Mouse (Mus musculus) C2C12 (cell line): ENCODE results near the gene Rbp2. TPM values are rescaled to one million over a fixed set of nuclear protein-coding genes. Genes with fewer than 3 reads are reported as not detected.

ENCODE experiments used
- H3K27me3 ChIP-seq: one replicate; pipeline ENCODE4 v1.6.1; 2011; ENCODE audit not compliant: control insufficient read depth, insufficient read depth, insufficient read length
- H3K36me3 ChIP-seq: one replicate; pipeline ENCODE4 v1.6.1; 2011; ENCODE audit not compliant: control insufficient read depth, insufficient read depth
- H3K4me3 ChIP-seq: one replicate; pipeline ENCODE4 v1.5.1; 2011; ENCODE audit warnings: mild to moderate bottlenecking, control low read depth; ENCODE audit not compliant: poor library complexity, insufficient read depth, severe bottlenecking
- H3K79me2 ChIP-seq: one replicate; pipeline ENCODE4 v1.6.1; 2011; ENCODE audit not compliant: control insufficient read depth, insufficient read depth
- H3K79me3 ChIP-seq: one replicate; pipeline ENCODE4 v1.6.1; 2011; ENCODE audit warnings: low read depth, control low read depth
- H3ac ChIP-seq: one replicate; pipeline ENCODE3; 2011; ENCODE audit warnings: low read depth; ENCODE audit not compliant: control insufficient read depth, insufficient read length
- CEBPB ChIP-seq: IDR thresholded peaks from one replicate; pipeline ENCODE4 v1.6.1; 2011; ENCODE audit warnings: low read depth, mild to moderate bottlenecking, control low read depth, moderate library complexity
- CTCF ChIP-seq: IDR thresholded peaks from one replicate; pipeline ENCODE4 v1.5.1; 2011; ENCODE audit not compliant: control insufficient read depth, insufficient read depth, insufficient read length
- FOSL1 ChIP-seq: IDR thresholded peaks from one replicate; pipeline ENCODE4 v1.8.0; 2011; ENCODE audit warnings: mild to moderate bottlenecking, low read length; ENCODE audit not compliant: poor library complexity, insufficient read depth, severe bottlenecking
- MAX ChIP-seq: IDR thresholded peaks from one replicate; pipeline ENCODE4 v1.6.1; 2011; ENCODE audit warnings: mild to moderate bottlenecking, control low read depth
- MYOD1 ChIP-seq: IDR thresholded peaks from one replicate; pipeline ENCODE4 v1.6.1; 2011; ENCODE audit warnings: low read depth; ENCODE audit not compliant: control insufficient read depth, insufficient read length
- MYOG ChIP-seq: IDR thresholded peaks from one replicate; pipeline ENCODE4 v1.6.1; 2011; ENCODE audit not compliant: control insufficient read depth, insufficient read length; ENCODE audit errors: extremely low read depth
- USF1 ChIP-seq: IDR thresholded peaks from one replicate; pipeline ENCODE4 v1.6.1; 2011; ENCODE audit warnings: low read depth, mild to moderate bottlenecking, control low read depth, moderate library complexity
- polyA plus RNA-seq: library from polyadenylated mRNA; unstranded; fragments of >200 nt; fragmentation: generic; extraction: Trizol; gene quantifications from one replicate; pipeline ENCODE4 v1.2.1, GENCODE M21; 2012; ENCODE audit warnings: missing spikeins

Gene Rbp2
- polyA plus RNA-seq, 1 experiment = 0.07 TPM

GRCm38 (mm10) chr9:98524786-98525542, 39.0 kb downstream of the Rbp2 start:
- no peaks in the 10 kb centered on the region for H3K36me3 ChIP-seq
- H3K4me3 ChIP-seq = no peak overlapping the region
- no peaks in the 10 kb centered on the region for H3K79me3 ChIP-seq
- H3ac ChIP-seq = no peak overlapping the region
- no peaks in the 10 kb centered on the region for H3K27me3 ChIP-seq
- TF ChIP-seq CEBPB (no peak), MYOD1 (no peak), USF1 (no peak), MYOG (no peak), FOSL1 (no peak), MAX (no peak), CTCF (no peak)
- no peaks in the 10 kb centered on the region for H3K79me2 ChIP-seq

DNA sequence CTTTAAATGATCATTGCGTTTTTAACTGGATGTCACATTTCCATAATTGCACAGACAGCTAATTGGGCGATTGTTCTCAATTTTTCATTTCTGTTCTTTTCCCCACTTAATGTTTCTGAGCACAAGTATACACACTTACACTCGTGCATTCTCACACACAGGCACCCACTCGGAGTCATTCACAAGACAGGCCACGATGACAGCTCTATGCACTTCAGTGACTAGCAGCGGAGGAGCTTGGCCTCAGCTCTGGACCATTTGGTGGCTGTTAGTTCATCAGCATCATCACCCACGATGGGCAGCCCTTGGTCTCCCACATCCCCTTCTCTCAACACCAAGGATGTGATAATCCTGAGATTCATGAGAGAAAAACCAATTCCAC, 39.6 kb downstream of the Rbp2 start:
- TF ChIP-seq USF1 (no peak), FOSL1 (no peak), CEBPB (no peak), CTCF (no peak), MAX (no peak), MYOG (no peak), MYOD1 (no peak)

GRCm38 (mm10) chr9:98527226-98527625, 41.3 kb downstream of the Rbp2 start:
- Histone ChIP-seq H3K79me3 (no peaks in the 10 kb centered on the region), H3K27me3 (no peaks in the 10 kb centered on the region), H3K79me2 (no peaks in the 10 kb centered on the region), H3K4me3 (no peak overlapping the region), H3ac (no peak overlapping the region), H3K36me3 (no peaks in the 10 kb centered on the region)
- no peak for TF ChIP-seq USF1
- TF ChIP-seq MAX = no peak
- TF ChIP-seq FOSL1 = no peak

More for the DNA sequence above, 39.6 kb downstream of the Rbp2 start:
- H3ac ChIP-seq = no peak overlapping the region
- no peaks in the 10 kb centered on the region for H3K79me3 ChIP-seq
- H3K4me3 ChIP-seq = no peak overlapping the region
- no peaks in the 10 kb centered on the region for H3K79me2 ChIP-seq
- no peaks in the 10 kb centered on the region for H3K27me3 ChIP-seq
- H3K36me3 ChIP-seq = no peaks in the 10 kb centered on the region

- no peak overlapping the region for H3ac ChIP-seq
- TF ChIP-seq FOSL1 = no peak
- no peak for TF ChIP-seq CEBPB
- no peak for TF ChIP-seq MAX
- TF ChIP-seq MYOG = no peak
- TF ChIP-seq CTCF = no peak
- no peak for TF ChIP-seq MYOD1
- no peak for TF ChIP-seq USF1
- no peaks in the 10 kb centered on the region for H3K36me3 ChIP-seq
- no peaks in the 10 kb centered on the region for H3K27me3 ChIP-seq
- no peak overlapping the region for H3K4me3 ChIP-seq
- no peaks in the 10 kb centered on the region for H3K79me2 ChIP-seq
- no peaks in the 10 kb centered on the region for H3K79me3 ChIP-seq
Measured at GRCm38 (mm10) chr9:98529776-98530175, 43.9 kb downstream of the Rbp2 start.

DNA sequence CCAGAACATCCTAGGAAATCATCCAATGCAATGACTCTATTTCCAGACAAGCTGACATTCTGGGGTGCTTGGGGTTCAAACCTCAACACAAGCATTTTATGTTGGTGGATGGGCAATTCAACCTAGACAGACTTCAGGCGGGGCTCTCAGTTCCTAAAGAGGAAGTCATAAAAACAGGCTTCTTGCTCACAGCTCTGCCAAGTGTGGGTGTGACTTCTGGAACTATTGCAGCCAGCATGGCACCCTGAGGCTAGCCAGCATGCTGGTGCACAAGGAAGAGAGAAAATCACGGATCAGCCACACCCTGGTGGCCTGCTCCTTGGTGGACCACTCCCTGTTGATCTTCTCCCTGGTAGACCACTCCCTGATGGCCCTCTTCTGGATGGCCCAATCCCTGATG, 45.1 kb downstream of the Rbp2 start:
- no peak overlapping the region for H3K4me3 ChIP-seq
- H3K27me3 ChIP-seq = no peaks in the 10 kb centered on the region
- TF ChIP-seq MYOD1 = no peak
- TF ChIP-seq FOSL1 = no peak
- no peak for TF ChIP-seq MYOG
- no peak for TF ChIP-seq CTCF
- no peak for TF ChIP-seq USF1
- no peak for TF ChIP-seq MAX
- TF ChIP-seq CEBPB = no peak
- no peaks in the 10 kb centered on the region for H3K79me3 ChIP-seq
- H3ac ChIP-seq = no peak overlapping the region
- H3K36me3 ChIP-seq = no peaks in the 10 kb centered on the region
- no peaks in the 10 kb centered on the region for H3K79me2 ChIP-seq
